Mouse (Mus musculus) bone marrow macrophage, adult 2 months (primary cell): ENCODE data around the gene Meis1.

Source experiments
- CTCF ChIP-seq: IDR thresholded peaks from 2 replicates; pipeline ENCODE4 v1.5.1; 2012; ENCODE audit warnings: low read depth, mild to moderate bottlenecking, low read length, moderate library complexity
- POLR2A ChIP-seq: IDR thresholded peaks from 2 replicates; pipeline ENCODE4 v1.6.1; 2012; ENCODE audit warnings: mild to moderate bottlenecking, low read depth, low read length, borderline replicate concordance

GRCm38 (mm10) chr11:18889139-18889538 is 129.6 kb downstream of the Meis1 start:
- TF ChIP-seq POLR2A, result no peak
- TF ChIP-seq CTCF, result no peak
